Mouse (Mus musculus) olfactory bulb, adult 2 months (tissue): ENCODE results near the gene Hist1h2ae.
"Not testable (repeated sequence)": the region's sequence is repeated elsewhere in the genome, so short reads cannot be mapped to it uniquely, and the experiment has no call there.

Experiments used
- CTCF ChIP-seq: fragments of 200-500 bp; IDR thresholded peaks from 2 replicates; pipeline ENCODE4 v1.5.1; 2012; ENCODE audit warnings: low read depth, mild to moderate bottlenecking, low read length, moderate library complexity; ENCODE audit not compliant: insufficient read depth
- POLR2A ChIP-seq: fragments of 200-500 bp; IDR thresholded peaks from 2 replicates; pipeline ENCODE4 v1.6.1; 2012; ENCODE audit warnings: mild to moderate bottlenecking, low read depth, low read length, moderate library complexity; ENCODE audit not compliant: insufficient read depth

DNA sequence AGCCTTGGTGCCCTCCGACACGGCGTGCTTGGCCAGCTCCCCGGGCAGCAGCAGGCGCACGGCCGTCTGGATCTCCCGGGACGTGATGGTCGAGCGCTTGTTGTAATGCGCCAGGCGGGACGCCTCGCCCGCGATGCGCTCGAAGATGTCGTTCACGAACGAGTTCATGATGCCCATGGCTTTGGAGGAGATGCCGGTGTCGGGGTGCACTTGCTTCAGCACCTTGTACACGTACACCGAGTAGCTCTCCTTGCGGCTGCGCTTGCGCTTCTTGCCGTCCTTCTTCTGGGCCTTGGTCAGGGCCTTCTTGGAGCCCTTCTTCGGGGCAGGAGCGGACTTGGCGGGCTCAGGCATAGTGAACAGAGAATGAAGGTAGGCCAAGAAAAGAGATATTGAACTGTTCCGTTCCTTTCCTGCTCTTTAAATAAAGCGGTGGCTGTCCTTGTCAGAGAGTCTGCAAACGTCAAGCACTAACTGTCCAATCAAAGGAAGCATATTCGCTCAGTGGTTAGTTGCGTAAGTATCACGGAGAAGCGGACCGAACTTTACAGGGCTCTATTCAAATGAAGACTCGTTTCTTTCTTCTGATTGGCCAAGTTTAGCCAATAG, 27.9 kb downstream of the Hist1h2ae start, which contains the start of gene Hist1h2bh:
- not testable (repeated sequence) for TF ChIP-seq CTCF, POLR2A
